Mouse (Mus musculus) testis, postnatal 14 days (tissue): ENCODE measurements around the gene Krtap9-3.
"Not testable (repeated sequence)": the region's sequence is repeated elsewhere in the genome, so short reads cannot be mapped to it uniquely, and the experiment has no call there.

Experiments used
- DNase-seq: peaks from one replicate; pipeline ENCODE4 v3.0.0; 2021; ENCODE audit warnings: low spot score

Gene Krtap9-3

DNA sequence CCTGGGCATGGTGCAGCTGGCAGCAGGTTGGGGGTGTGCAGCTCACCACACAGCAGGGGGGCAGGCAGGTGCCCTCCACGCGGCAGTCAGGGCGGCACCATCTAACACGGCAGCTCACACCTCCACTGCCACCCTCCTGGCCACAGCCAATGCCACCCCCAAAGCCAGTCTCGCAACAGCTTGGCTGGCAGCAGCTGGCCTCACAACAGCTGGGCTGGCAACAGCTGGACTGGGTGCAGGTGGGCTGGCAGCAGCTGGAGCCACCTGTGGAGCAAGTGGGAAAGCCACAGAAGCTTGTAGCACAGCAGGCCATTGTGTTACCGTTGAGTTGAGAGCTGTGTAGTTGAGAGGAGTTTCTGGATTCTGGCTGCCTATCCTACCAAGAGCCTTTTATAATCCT, at the start of gene Krtap9-3:
Gene Krtap9-3, minus strand, starts transcription at position 364 of the 400 bp plus-strand sequence.
- not testable (repeated sequence) for DNase-seq

DNA sequence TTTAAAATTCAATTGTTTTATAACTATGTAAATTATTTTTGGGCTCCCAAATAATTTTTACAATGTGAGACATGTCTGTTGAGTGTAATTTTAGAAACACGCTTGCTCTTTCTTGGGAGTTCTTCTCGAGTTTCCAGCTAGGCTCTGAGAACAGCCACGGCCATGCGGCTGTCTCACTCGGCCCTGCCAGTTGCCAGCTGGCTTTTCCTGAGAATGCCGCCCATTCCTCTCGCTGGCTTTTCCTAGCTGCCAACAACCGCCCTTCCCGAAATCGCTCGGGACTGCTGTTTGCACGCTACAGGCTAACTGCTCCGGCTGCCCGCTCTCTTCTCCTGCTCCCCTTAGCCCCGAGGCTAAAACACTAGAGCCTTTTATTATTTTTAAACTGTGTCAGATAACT, 48.5 kb upstream of the Krtap9-3 start:
- no peak for DNase-seq

DNA sequence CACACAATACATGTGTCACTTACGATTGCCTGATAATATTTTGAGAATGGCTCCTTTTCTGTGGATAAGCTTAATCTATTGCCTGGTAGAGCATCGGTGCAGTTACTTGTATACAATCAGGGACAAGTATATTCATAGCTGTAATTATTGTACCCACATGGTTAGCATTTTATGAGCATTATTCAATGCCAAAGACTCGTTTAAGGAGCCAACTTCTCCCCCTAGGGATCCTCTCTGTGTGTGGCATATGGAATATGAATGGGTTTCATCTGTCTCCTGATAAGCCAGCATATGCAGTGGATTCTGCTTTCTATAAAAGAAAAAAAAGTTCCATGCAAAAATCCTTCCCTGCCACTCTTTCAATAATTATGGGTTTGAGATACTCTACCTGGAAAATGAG, 46.4 kb upstream of the Krtap9-3 start:
- DNase-seq: no peak

DNA sequence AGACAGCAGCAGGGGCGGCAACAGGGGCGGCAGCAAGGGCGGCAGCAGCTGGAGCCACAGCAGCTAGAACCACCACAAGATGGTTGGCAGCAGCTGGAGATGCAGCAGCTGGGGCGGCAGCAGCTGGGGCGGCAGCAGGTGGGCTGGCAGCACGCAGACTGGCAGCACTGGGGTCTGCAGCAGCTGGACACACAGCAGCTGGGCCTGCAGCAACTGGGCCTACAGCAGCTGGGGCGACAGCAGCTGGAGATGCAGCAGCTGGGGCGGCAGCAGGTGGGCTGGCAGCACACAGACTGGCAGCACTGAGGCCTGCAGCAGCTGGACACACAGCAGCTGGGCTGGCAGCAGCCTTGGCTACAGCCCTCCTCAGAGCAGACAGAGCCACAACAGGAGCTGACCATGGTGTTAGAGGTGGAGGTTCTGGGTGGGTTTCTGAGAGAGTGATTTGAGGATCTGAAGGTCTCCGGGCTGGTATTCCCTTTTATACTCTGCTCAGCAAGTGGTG, 45.8 kb upstream of the Krtap9-3 start, which contains the start of gene Krtap4-7:
Gene Krtap4-7, minus strand, starts transcription at position 455 of the 505 bp plus-strand sequence.
- not testable (repeated sequence) for DNase-seq

DNA sequence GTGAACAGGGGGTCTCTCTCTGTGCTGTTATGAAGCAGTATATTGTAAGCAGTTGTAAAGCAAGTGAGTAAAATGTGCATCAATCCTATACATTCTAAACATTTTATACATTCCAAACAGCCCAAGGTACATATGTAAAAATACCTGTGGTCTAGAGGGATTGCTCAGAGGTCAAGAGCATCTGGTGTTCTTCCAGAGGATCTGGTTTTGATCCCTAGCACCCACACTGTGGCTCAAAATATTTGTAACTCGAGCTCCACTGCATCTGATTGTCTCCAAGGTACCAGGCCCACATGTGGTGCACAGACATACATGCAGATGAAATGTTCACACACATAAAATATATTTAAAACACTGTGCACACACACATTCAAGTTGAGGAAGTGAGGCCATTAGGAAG, 43.0 kb upstream of the Krtap9-3 start:
- DNase-seq: no peak

DNA sequence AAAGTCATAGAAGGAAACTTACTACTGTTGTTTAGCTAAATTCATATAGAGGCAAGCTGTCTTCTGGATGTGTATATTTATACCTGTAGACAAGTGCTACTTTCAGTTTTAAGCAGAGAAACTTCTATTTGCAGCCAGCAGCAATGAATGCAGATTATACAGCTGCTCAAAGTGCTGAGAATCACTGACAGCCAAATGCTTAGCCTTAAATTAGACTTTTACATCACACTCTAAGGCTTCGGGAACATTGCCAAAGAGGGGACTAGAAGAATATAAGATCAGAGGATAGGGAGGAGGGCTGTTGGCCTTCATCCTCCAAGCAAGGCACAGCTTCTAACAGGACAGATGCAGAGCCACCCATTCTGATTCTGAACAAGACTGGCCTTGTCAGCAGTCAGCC, 39.2 kb upstream of the Krtap9-3 start:
- no peak for DNase-seq

- DNase-seq: no peak
Measured at GRCm38 (mm10) chr11:99634653-99635134, 36.8 kb upstream of the Krtap9-3 start, which contains the start of gene Krtap4-2. TSS of gene Krtap4-2 (minus strand) at chr11:99635084.

DNA sequence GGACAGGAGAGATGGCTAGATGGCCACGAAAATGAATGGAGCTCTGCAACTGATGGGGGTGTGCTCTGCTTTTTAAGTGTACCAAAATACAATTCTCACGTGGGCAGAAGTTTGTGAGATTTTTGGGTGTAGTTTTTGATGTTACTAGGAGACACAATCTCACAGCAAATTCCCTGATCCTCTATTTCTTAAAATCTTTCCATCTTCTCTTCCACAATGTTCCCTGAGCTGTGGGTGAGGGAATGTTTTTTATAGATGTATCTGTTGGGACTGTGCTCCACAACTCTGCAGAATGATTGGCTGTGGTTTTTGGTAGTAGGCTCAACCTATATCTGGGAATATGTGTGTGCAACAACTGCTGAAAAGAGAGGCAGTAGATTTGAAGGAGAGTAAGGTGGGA, 35.4 kb upstream of the Krtap9-3 start:
- DNase-seq: no peak

GRCm38 (mm10) chr11:99630890-99631289, 33.0 kb upstream of the Krtap9-3 start:
- no peak for DNase-seq

- no peak for DNase-seq
Measured at GRCm38 (mm10) chr11:99628138-99628537, 30.2 kb upstream of the Krtap9-3 start, which contains the start of gene Krtap4-1. TSS of gene Krtap4-1 (minus strand) at chr11:99628238.

DNA sequence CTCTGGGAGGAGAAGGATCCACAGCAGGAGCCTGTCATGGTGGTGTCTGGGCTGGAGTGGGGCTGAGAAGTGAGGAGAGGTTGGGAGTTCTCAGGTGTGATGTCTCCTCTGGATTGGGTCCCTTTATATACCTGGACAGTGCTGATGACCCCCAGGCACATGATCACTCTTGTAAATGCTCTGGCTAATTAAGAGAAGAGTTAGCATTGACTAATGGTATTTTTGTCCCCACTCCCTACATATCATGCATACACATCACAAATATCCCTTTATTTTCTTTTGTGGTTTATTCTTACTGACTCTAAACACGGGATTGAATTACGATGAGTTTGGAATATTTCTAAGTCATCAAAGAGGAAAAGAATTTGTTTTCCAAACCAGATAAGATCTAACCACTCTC, 22.4 kb upstream of the Krtap9-3 start, which contains the start of gene Gm11562:
Gene Gm11562, minus strand, starts transcription at position 101 of the 400 bp plus-strand sequence.
- no peak for DNase-seq

- DNase-seq: no peak
Measured at GRCm38 (mm10) chr11:99614796-99615363, 17.0 kb upstream of the Krtap9-3 start, which contains the start of gene Krtap2-4. TSS of gene Krtap2-4 (minus strand) at chr11:99614846.

- DNase-seq: not testable (repeated sequence)
Measured at GRCm38 (mm10) chr11:99610089-99610488, 12.2 kb upstream of the Krtap9-3 start, which contains the start of gene Gm11937. TSS of gene Gm11937 (minus strand) at chr11:99610189.

GRCm38 (mm10) chr11:99609126-99609525, 11.2 kb upstream of the Krtap9-3 start:
- no peak for DNase-seq

- DNase-seq: not testable (repeated sequence)
Measured at GRCm38 (mm10) chr11:99603208-99603607, 5.3 kb upstream of the Krtap9-3 start, which contains the start of gene Gm11938. TSS of gene Gm11938 (minus strand) at chr11:99603308.

DNA sequence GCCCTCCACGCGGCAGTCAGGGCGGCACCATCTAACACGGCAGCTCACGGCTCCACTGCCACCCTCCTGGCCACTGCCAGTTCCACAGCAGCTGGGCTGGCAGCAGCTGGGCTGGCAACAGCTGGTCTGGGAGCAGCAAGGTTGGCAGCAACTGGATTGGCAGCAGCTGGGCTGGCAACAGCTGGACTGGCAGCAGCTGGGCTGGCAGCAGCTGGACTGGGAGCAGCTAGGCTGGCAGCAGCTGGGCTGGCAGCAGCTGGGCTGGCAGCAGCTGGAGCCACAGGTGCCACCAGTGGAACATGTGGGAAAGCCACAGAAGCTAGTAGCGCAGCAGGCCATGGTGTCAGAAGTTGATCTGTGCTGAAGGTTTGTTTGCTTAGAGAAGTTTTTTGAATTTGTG, 6.9 kb downstream of the Krtap9-3 start, which contains the start of gene Krtap1-3:
Gene Krtap1-3, minus strand, starts transcription at position 359 of the 400 bp plus-strand sequence.
- DNase-seq: no peak

DNA sequence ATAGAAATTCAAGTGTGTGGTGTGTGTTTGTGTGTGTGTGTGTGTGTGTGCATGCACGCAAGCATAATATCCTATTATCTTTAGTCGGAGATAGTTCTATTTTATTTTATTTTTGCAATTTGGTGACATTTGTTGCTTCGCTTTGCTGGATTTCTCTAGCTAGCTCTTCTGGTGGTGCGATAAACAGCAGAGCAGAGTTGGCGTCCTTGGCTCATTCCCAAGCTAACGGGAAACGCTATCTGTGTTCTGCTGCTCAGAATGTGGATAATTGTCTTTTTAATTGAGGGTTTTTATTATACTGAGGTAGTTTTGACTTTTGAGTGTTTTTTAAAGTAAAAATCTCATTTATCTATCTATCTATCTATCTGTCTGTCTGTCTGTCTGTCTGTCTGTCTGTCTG, 12.8 kb downstream of the Krtap9-3 start:
- no peak for DNase-seq

DNA sequence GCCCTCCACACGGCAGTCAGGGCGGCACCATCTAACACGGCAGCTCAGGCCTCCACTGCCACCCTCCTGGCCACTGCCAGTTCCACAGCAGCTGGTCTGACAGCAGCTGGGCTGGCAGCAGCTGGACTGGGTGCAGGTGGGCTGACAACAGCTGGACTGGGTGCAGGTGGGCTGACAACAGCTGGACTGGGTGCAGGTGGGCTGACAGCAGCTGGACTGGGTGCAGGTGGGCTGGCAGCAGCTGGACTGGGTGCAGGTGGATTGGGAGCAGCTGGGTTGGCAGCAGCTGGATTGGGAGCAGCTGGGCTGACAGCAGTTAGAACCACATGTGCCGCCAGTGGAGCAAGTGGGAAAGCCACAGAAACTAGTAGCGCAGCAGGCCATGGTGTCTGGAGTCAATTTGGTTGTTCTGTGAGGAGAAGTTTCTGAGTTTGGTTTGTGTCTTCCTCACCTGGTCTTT, 14.6 kb downstream of the Krtap9-3 start, which contains the start of gene Krtap1-4:
Gene Krtap1-4, minus strand, starts transcription at position 410 of the 460 bp plus-strand sequence.
- no peak for DNase-seq

DNA sequence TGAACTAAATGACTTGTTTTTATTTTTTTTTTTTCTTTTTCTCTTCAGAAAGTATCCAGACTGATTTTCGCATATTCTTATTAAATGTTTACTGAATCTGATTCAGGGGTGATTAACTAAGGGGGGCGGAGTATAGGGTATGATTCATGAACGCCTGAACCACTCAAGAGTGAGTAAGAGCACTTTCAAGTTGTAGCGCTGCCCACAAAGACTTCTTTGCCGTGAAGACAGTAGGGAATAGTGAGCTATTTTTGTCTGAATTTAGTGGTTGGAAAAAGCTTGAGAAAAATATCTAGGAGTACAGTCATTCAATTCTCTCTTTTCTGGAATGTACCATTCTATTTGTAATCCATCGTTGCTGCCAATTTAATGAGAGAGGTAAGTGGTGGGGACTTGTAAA, 16.3 kb downstream of the Krtap9-3 start:
- DNase-seq: no peak

DNA sequence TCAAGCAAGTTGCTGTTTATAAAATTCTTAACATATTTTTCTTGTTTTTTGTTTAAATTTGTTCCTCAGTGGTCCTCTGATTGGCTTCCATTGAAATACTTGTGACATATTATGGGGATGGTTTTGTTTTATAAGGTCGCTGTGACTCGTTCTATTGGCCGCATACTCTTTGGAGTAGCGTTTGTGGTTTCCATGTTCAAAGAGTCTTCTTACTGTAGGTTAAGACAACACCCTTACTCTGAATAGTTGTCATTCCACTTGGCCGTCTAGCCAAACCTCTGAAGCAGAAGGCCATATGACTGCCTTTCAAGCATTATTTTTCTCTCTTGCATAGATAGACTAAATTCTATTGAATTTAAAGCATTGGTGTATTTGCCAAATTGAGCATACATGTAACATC, 16.9 kb downstream of the Krtap9-3 start:
- DNase-seq: no peak

DNA sequence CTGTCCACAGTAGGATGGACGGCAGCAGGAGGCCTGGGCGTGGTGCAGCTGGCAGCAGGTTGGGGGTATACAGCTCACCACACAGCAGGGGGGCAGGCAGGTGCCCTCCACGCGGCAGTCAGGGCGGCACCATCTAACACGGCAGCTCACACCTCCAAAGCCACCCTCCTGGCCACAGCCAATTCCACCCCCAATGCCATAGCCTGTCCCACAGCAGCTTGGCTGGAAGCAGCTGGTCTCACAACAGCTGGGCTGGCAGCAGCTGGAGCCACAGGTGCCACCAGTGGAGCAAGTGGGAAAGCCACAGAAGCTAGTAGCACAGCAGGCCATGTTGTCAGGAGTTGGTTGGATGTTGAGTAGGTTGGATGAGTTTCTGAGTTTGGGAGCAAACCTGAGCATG, 17.3 kb downstream of the Krtap9-3 start, which contains the start of gene Krtap1-5:
Gene Krtap1-5, minus strand, starts transcription at position 381 of the 400 bp plus-strand sequence.
- no peak for DNase-seq

- peak; percentile 68 for DNase-seq
Measured at GRCm38 (mm10) chr11:99574106-99574505, 23.8 kb downstream of the Krtap9-3 start.

- DNase-seq: no peak
Measured at GRCm38 (mm10) chr11:99573164-99573563, 24.7 kb downstream of the Krtap9-3 start.
